Mouse (Mus musculus) spleen, adult 10 weeks (tissue): Measurements from ENCODE around the gene Sppl2a. TPM values are rescaled to one million over a fixed set of nuclear protein-coding genes. Genes with fewer than 3 reads are reported as not detected.

ENCODE experiments used
- polyA plus RNA-seq: library from polyadenylated mRNA; stranded (reverse); fragments of 350-450 nt; fragmentation: Illumina TruSeq; extraction: RNeasy Lipid Tissue Mini Kit (QIAGEN cat#74804); gene quantifications from one replicate; pipeline ENCODE4 v1.2.3, GENCODE M21; 2015; ENCODE audit warnings: low replicate concordance; ENCODE audit not compliant: insufficient read depth

Sppl2a gene
- polyA plus RNA-seq: 96.5 TPM

GRCm38 (mm10) chr2:126932897-126933641 lies at the start of gene Sppl2a:
Gene Sppl2a, minus strand, starts transcription at chr2:126933235.

GRCm38 (mm10) chr2:126875871-126876796 lies 56.9 kb downstream of the Sppl2a start, which contains the start of gene Trpm7:
Gene Trpm7, minus strand, starts transcription at chr2:126876230.

Other genes starting within 250 kb of the Sppl2a start
- 63.1 TPM for gene Usp8, start 225.9 kb downstream of the Sppl2a start, polyA plus RNA-seq
- gene Usp50, start 149.8 kb downstream of the Sppl2a start, polyA plus RNA-seq: not detected
- 79.9 TPM for gene Trpm7, start 57.0 kb downstream of the Sppl2a start, polyA plus RNA-seq
- 25.6 TPM for gene Ap4e1, start 75.5 kb upstream of the Sppl2a start, polyA plus RNA-seq
- 63.3 TPM for gene Blvra, start 137.4 kb upstream of the Sppl2a start, polyA plus RNA-seq
- gene Ncaph, start 200.7 kb upstream of the Sppl2a start, polyA plus RNA-seq: 13.5 TPM
- 18.3 TPM for gene Itpripl1, start 210.2 kb upstream of the Sppl2a start, polyA plus RNA-seq